Mouse (Mus musculus) lung, embryonic 16.5 days (tissue): ENCODE data around the gene Adrm1. TPM values are rescaled to one million over a fixed set of nuclear protein-coding genes. Genes with fewer than 3 reads are reported as not detected.

ENCODE experiments used
- ATAC-seq: fragments of 200-750 bp; cut with Nextera tagmentation; 2 replicates; pipeline ENCODE4 v1.8.0; 2017; ENCODE audit warnings: low read depth, mild to moderate bottlenecking, moderate library complexity
- H3K27ac ChIP-seq: fragments of 300-500 bp; sonication (generic); 2 replicates; pipeline ENCODE4 v1.5.1; 2014; ENCODE audit warnings: mild to moderate bottlenecking, control low read depth, low read length
- H3K27me3 ChIP-seq: fragments of 300-500 bp; sonication (generic); 2 replicates; pipeline ENCODE4 v1.6.1; 2014; ENCODE audit warnings: low read depth, low read length, mixed read lengths; ENCODE audit not compliant: control insufficient read depth, insufficient read depth
- H3K36me3 ChIP-seq: fragments of 300-500 bp; sonication (generic); 2 replicates; pipeline ENCODE4 v1.6.1; 2014; ENCODE audit warnings: low read length; ENCODE audit not compliant: control insufficient read depth, insufficient read depth
- H3K4me1 ChIP-seq: fragments of 300-500 bp; sonication (generic); replicated peaks from 2 replicates; pipeline ENCODE4 v1.6.1; 2014; ENCODE audit warnings: low read length, mixed read lengths; ENCODE audit not compliant: control insufficient read depth, insufficient read depth
- H3K4me2 ChIP-seq: fragments of 300-500 bp; sonication (generic); 2 replicates; pipeline ENCODE4 v1.6.1; 2014; ENCODE audit warnings: low read depth, low read length, control low read depth
- H3K4me3 ChIP-seq: fragments of 300-500 bp; sonication (generic); 2 replicates; pipeline ENCODE4 v1.5.1; 2014; ENCODE audit warnings: mild to moderate bottlenecking, low read length, control low read depth
- H3K9ac ChIP-seq: fragments of 300-500 bp; sonication (generic); 2 replicates; pipeline ENCODE4 v1.6.1; 2014; ENCODE audit warnings: low read length, control low read depth
- H3K9me3 ChIP-seq: fragments of 300-500 bp; sonication (generic); 2 replicates; pipeline ENCODE4 v1.6.1; 2016; ENCODE audit warnings: low read length; ENCODE audit not compliant: control insufficient read depth
- WGBS: fragments of 180-500 bp; shearing (Covaris S2); extraction: QIAGEN DNeasy Blood & Tissue Kit; methylation state at CpG from one replicate; pipeline ENCODE4 v1.1.7; 2014; 5-methylcytosine and 5-hydroxymethylcytosine counted together
- polyA plus RNA-seq: library from polyadenylated mRNA; unstranded; fragments of >200 nt; fragmentation: Nextera tagmentation; extraction: Ambion mirVana; gene quantifications from 2 replicates; pipeline ENCODE4 v1.2.1, GENCODE M21; 2015

Gene Adrm1
- 162 and 173 TPM in 2 replicates for polyA plus RNA-seq

GRCm38 (mm10) chr2:180170806-180171521 lies at the start of gene Adrm1:
Gene Adrm1, plus strand, starts transcription at chr2:180171485.
- 3% methylated on average over 41 of the region's 41 CpGs for WGBS
- H3K27ac ChIP-seq: peak within 1 kb of the TSS; percentile 88
- ATAC-seq: peak; percentile 99

DNA sequence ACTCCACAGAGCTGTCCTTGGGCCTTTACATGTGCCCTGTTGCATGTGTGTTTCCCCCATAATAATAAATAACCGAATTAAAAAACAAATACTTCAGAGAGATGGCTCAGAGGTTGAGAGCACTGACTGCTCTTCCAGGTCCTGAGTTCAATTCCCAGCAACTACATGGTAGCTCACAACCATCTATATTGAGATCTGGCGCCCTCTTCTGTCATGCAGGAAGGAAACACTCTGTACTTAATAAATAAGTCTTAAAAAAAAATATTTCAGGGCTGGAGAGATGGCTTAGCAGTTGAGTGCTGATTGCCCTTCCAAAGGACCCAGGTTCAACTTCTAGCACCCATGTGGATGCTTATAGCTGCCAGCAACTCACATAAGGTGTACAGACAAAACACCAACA lies 47.1 kb upstream of the Adrm1 start:
- H3K4me3 ChIP-seq: no peak overlapping the region
- WGBS: 82% methylated on average over 2 of the region's 2 CpGs
- H3K9ac ChIP-seq: no peak overlapping the region
- no peak for ATAC-seq
- no peak overlapping the region for H3K4me2 ChIP-seq
- H3K27ac ChIP-seq: no peak overlapping the region
- no peaks in the 10 kb centered on the region for H3K9me3 ChIP-seq
- H3K27me3 ChIP-seq: no peaks in the 10 kb centered on the region
- peaks cover 11% of the 10 kb centered on the region for H3K4me1 ChIP-seq
- H3K36me3 ChIP-seq: no peaks in the 10 kb centered on the region

More at GRCm38 (mm10) chr2:180170806-180171521, at the start of gene Adrm1:
- Histone ChIP-seq H3K9me3 (no peaks in the 10 kb centered on the region), H3K36me3 (peaks cover 13% of the 10 kb centered on the region), H3K4me1 (peaks cover 15% of the 10 kb centered on the region), H3K4me3 (peak within 1 kb of the TSS; percentile 94), H3K9ac (peak within 1 kb of the TSS; percentile 94), H3K4me2 (peak within 1 kb of the TSS; percentile 88), H3K27me3 (no peaks in the 10 kb centered on the region)

- no peaks in the 10 kb centered on the region for H3K27me3 ChIP-seq
- no peaks in the 10 kb centered on the region for H3K9me3 ChIP-seq
- no peak overlapping the region for H3K4me2 ChIP-seq
- no peak overlapping the region for H3K4me3 ChIP-seq
- no peak overlapping the region for H3K27ac ChIP-seq
- no peaks in the 10 kb centered on the region for H3K36me3 ChIP-seq
- peaks cover 6% of the 10 kb centered on the region for H3K4me1 ChIP-seq
- WGBS: 7% methylated on average over 4 of the region's 4 CpGs
- ATAC-seq: peak; percentile 75
- no peak overlapping the region for H3K9ac ChIP-seq
Observed at GRCm38 (mm10) chr2:180126195-180126594, 45.1 kb upstream of the Adrm1 start.

DNA sequence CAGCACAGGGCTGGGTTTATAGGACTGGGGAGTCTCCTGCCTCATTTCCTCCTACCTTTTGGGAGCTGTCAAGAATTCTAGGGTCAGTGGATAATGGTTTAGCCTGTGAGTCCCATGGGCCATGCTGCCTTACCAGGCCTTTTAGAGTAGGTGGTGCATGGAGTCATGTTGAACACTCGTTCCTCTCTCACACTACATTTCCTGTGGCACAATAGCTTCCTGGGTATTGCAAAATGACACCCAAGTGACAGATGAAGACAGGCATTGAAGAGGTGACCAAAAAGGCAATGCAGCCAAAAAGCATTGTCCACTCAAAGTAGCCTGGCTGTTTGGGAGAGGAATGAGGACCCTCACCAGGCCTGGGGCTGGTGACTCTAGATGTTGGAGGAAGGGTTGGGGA lies 43.6 kb upstream of the Adrm1 start:
- peaks cover 6% of the 10 kb centered on the region for H3K4me1 ChIP-seq
- H3K9me3 ChIP-seq: no peaks in the 10 kb centered on the region
- ATAC-seq: no peak
- no peaks in the 10 kb centered on the region for H3K27me3 ChIP-seq
- H3K27ac ChIP-seq: no peak overlapping the region
- WGBS: 59% methylated on average over 1 of the region's 1 CpGs
- H3K9ac ChIP-seq: no peak overlapping the region
- H3K4me3 ChIP-seq: no peak overlapping the region
- H3K4me2 ChIP-seq: no peak overlapping the region
- H3K36me3 ChIP-seq: no peaks in the 10 kb centered on the region

DNA sequence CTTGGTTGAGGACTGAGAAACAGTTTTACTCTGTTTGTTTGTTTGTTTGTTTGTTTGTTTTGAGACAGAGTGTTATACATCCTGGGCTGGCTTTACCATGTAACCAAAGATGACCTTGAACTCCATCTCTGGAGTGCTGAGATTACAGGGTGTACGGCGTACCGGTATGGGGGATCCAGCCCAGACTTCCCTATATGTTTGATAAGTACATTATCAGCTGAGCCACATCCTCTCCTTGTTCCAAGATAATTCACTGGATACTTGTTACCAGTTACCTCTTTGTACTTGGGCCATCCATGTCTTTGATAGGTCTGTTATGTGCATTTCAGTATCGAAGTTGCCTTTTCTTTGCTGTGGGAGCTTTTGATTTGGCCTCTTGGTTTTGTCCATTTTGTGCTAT lies 38.1 kb upstream of the Adrm1 start:
- ATAC-seq: no peak
- H3K4me3 ChIP-seq: no peak overlapping the region
- no peaks in the 10 kb centered on the region for H3K4me1 ChIP-seq
- H3K9ac ChIP-seq: no peak overlapping the region
- H3K9me3 ChIP-seq: no peaks in the 10 kb centered on the region
- WGBS: 90% methylated on average over 4 of the region's 4 CpGs
- no peaks in the 10 kb centered on the region for H3K36me3 ChIP-seq
- no peak overlapping the region for H3K27ac ChIP-seq
- H3K27me3 ChIP-seq: no peaks in the 10 kb centered on the region
- H3K4me2 ChIP-seq: no peak overlapping the region

- Histone ChIP-seq H3K9me3 (no peaks in the 10 kb centered on the region), H3K9ac (no peak overlapping the region), H3K36me3 (no peaks in the 10 kb centered on the region), H3K4me2 (no peak overlapping the region), H3K27ac (no peak overlapping the region), H3K4me1 (no peaks in the 10 kb centered on the region), H3K4me3 (no peak overlapping the region), H3K27me3 (no peaks in the 10 kb centered on the region)
- ATAC-seq: no peak
- 79% methylated on average over 3 of the region's 3 CpGs for WGBS
Observed at GRCm38 (mm10) chr2:180133911-180134310, 37.4 kb upstream of the Adrm1 start.

DNA sequence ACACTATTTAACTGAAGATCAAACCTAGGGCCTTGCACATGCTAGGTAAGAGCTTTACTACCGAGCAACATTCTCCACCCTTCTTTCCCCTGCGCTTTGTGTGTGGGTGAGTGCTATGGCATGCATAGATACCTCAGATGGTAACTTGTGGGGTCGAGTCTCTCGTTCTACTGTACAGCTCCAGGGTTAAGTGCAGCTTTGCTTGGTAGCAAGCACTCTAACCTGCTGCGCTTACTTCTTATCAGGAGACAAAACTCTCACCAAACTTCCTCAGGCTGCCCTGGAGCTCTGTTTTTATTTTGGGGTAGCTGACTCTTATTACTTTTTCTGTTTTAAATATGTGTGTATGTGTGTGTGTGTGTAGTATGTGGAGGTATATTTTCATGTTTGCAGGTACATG lies 35.9 kb upstream of the Adrm1 start:
- no peak for ATAC-seq
- Histone ChIP-seq H3K9me3 (no peaks in the 10 kb centered on the region), H3K4me2 (no peak overlapping the region), H3K36me3 (no peaks in the 10 kb centered on the region), H3K4me1 (no peaks in the 10 kb centered on the region), H3K9ac (no peak overlapping the region), H3K27me3 (no peaks in the 10 kb centered on the region), H3K4me3 (no peak overlapping the region), H3K27ac (no peak overlapping the region)
- WGBS: 64% methylated on average over 5 of the region's 5 CpGs

DNA sequence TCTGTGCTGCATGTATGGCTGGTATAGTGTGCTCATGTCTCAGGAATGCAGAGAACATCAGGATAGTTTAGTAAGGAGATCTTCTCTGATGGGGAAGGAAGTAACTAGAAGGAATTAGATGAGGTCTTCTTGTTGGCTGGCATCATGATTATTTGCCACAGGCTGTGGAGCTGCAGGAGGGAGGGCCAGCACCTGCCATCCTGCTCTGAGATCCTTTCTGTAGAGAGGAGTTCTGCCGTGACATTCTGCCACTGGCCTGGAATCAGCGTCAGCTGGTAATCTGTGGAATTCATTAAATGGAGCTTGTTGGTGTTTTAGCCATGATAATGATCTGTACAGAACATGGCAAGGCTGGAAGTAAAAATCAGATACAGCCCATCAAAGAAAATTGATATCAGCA lies 25.2 kb upstream of the Adrm1 start:
- H3K4me3 ChIP-seq: no peak overlapping the region
- H3K4me2 ChIP-seq: no peak overlapping the region
- H3K4me1 ChIP-seq: no peaks in the 10 kb centered on the region
- 78% methylated on average over 2 of the region's 2 CpGs for WGBS
- no peaks in the 10 kb centered on the region for H3K27me3 ChIP-seq
- H3K36me3 ChIP-seq: peaks cover 10% of the 10 kb centered on the region
- H3K27ac ChIP-seq: no peak overlapping the region
- H3K9ac ChIP-seq: no peak overlapping the region
- no peaks in the 10 kb centered on the region for H3K9me3 ChIP-seq
- ATAC-seq: no peak

DNA sequence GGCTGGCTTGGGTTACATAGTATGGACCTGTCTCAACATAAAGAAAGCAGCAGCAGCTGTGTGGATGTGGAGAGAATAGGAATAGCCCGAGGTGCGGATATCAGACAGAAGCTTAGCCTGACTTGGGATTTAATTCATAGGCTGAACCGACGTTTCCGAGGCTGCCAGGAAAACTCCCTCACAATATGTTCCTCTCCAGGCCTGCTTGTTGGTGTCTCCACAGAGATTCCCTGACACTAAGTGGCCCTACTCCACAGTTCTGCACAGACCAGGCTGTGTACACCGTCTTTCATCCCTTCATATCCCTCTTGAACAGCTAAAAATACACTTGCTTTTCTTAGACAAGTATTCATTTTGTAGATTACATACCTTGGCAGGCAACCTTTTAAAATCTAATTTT lies 23.9 kb upstream of the Adrm1 start:
- peaks cover 11% of the 10 kb centered on the region for H3K36me3 ChIP-seq
- no peaks in the 10 kb centered on the region for H3K9me3 ChIP-seq
- H3K4me2 ChIP-seq: no peak overlapping the region
- H3K27me3 ChIP-seq: no peaks in the 10 kb centered on the region
- H3K27ac ChIP-seq: no peak overlapping the region
- no peak overlapping the region for H3K4me3 ChIP-seq
- H3K4me1 ChIP-seq: no peaks in the 10 kb centered on the region
- 88% methylated on average over 6 of the region's 6 CpGs for WGBS
- no peak for ATAC-seq
- no peak overlapping the region for H3K9ac ChIP-seq
